Mouse (Mus musculus) cerebellum, postnatal 10 days (tissue): ENCODE data around the gene Rexo1.

Experiments used
- DNase-seq, 2 experiments: peaks; one replicate each; pipeline ENCODE4 v3.0.0; 2021; ENCODE audit warnings: mixed read lengths in 2 of 2

The Rexo1 gene

GRCm38 (mm10) chr10:80503599-80504220, 57.6 kb downstream of the Rexo1 start:
- DNase-seq = no peak

GRCm38 (mm10) chr10:80502819-80503314, 58.5 kb downstream of the Rexo1 start:
- no peak for DNase-seq

- DNase-seq = no peak
Observed at GRCm38 (mm10) chr10:80502291-80502690, 59.1 kb downstream of the Rexo1 start.

GRCm38 (mm10) chr10:80496421-80496820, 64.9 kb downstream of the Rexo1 start:
- DNase-seq = no peak

GRCm38 (mm10) chr10:80495901-80496300, 65.5 kb downstream of the Rexo1 start:
- DNase-seq = no peak

GRCm38 (mm10) chr10:80494732-80495131, 66.6 kb downstream of the Rexo1 start, which contains the start of gene Onecut3:
Onecut3 (plus strand) TSS chr10:80494835.
- peak; percentile 50 to 61 for DNase-seq
